Mouse (Mus musculus): ENCODE measurements at regions not wholly inside any gene's neighbourhood (a gene's known extent, or its start where the extent isn't known, plus 50 kb on each side); places are given as distances from the start of the nearest gene placed in this dataset.

GRCm38 (mm10) chr4:70032497-70032896 lies 377.7 kb downstream of the Cdk5rap2 start:
- H3K4me1 ChIP-seq (replicated peaks) = no peaks in the 10 kb centered on the region
- no peak for ATAC-seq (ENCODE audit: insufficient read depth)
- no peak overlapping the region for H3K9ac ChIP-seq
- WGBS (ENCODE audit: insufficient replicate concordance) = 62% methylated on average over 3 of the region's 3 CpGs
- H3K4me3 ChIP-seq (replicated peaks) = no peak overlapping the region
- H3K36me3 ChIP-seq (replicated peaks) = no peaks in the 10 kb centered on the region
- H3K9me3 ChIP-seq (replicated peaks) = no peaks in the 10 kb centered on the region
- H3K27me3 ChIP-seq = no peaks in the 10 kb centered on the region
- H3K4me2 ChIP-seq = no peak overlapping the region
- H3K27ac ChIP-seq (replicated peaks) = no peak overlapping the region

GRCm38 (mm10) chr4:70026848-70027247 lies 383.4 kb downstream of the Cdk5rap2 start:
- Histone ChIP-seq H3K9ac (no peak overlapping the region), H3K4me3 (replicated peaks) (no peak overlapping the region), H3K27me3 (no peaks in the 10 kb centered on the region), H3K4me1 (replicated peaks) (no peaks in the 10 kb centered on the region), H3K9me3 (replicated peaks) (no peaks in the 10 kb centered on the region), H3K4me2 (no peak overlapping the region), H3K27ac (replicated peaks) (no peak overlapping the region), H3K36me3 (replicated peaks) (no peaks in the 10 kb centered on the region)
- 67% methylated on average over 8 of the region's 8 CpGs for WGBS (ENCODE audit: insufficient replicate concordance)
- no peak for ATAC-seq (ENCODE audit: insufficient read depth)

- no peak for ATAC-seq (ENCODE audit: insufficient read depth)
- H3K4me3 ChIP-seq (replicated peaks) = no peak overlapping the region
- H3K27me3 ChIP-seq = no peaks in the 10 kb centered on the region
- 59% methylated on average over 3 of the region's 3 CpGs for WGBS (ENCODE audit: insufficient replicate concordance)
- no peaks in the 10 kb centered on the region for H3K4me1 ChIP-seq (replicated peaks)
- H3K9ac ChIP-seq = no peak overlapping the region
- H3K27ac ChIP-seq (replicated peaks) = no peak overlapping the region
- no peak overlapping the region for H3K4me2 ChIP-seq
- H3K9me3 ChIP-seq (replicated peaks) = no peaks in the 10 kb centered on the region
- no peaks in the 10 kb centered on the region for H3K36me3 ChIP-seq (replicated peaks)
Measured at GRCm38 (mm10) chr4:70024838-70025376, 385.3 kb downstream of the Cdk5rap2 start.

GRCm38 (mm10) chr4:70020905-70021470 lies 389.3 kb downstream of the Cdk5rap2 start:
- H3K9me3 ChIP-seq (replicated peaks) = no peaks in the 10 kb centered on the region
- no peak overlapping the region for H3K4me3 ChIP-seq (replicated peaks)
- no peak overlapping the region for H3K27ac ChIP-seq (replicated peaks)
- no peak for ATAC-seq (ENCODE audit: insufficient read depth)
- no peaks in the 10 kb centered on the region for H3K27me3 ChIP-seq
- no peak overlapping the region for H3K4me2 ChIP-seq
- H3K36me3 ChIP-seq (replicated peaks) = no peaks in the 10 kb centered on the region
- no peaks in the 10 kb centered on the region for H3K4me1 ChIP-seq (replicated peaks)
- WGBS (ENCODE audit: insufficient replicate concordance) = 69% methylated on average over 6 of the region's 6 CpGs
- no peak overlapping the region for H3K9ac ChIP-seq

GRCm38 (mm10) chr4:70012220-70012580 lies 398.0 kb downstream of the Cdk5rap2 start:
- H3K9me3 ChIP-seq (replicated peaks) = no peaks in the 10 kb centered on the region
- ATAC-seq (ENCODE audit: insufficient read depth) = no peak
- H3K4me1 ChIP-seq (replicated peaks) = no peaks in the 10 kb centered on the region
- no peaks in the 10 kb centered on the region for H3K27me3 ChIP-seq
- no peak overlapping the region for H3K4me2 ChIP-seq
- no peak overlapping the region for H3K27ac ChIP-seq (replicated peaks)
- H3K9ac ChIP-seq = no peak overlapping the region
- 53% methylated on average over 6 of the region's 6 CpGs for WGBS (ENCODE audit: insufficient replicate concordance)
- no peak overlapping the region for H3K4me3 ChIP-seq (replicated peaks)
- no peaks in the 10 kb centered on the region for H3K36me3 ChIP-seq (replicated peaks)

GRCm38 (mm10) chr4:70011491-70012219 lies 398.6 kb downstream of the Cdk5rap2 start:
- Histone ChIP-seq H3K27me3 (no peaks in the 10 kb centered on the region), H3K4me1 (replicated peaks) (no peaks in the 10 kb centered on the region), H3K4me3 (replicated peaks) (no peak overlapping the region), H3K36me3 (replicated peaks) (no peaks in the 10 kb centered on the region), H3K9me3 (replicated peaks) (no peaks in the 10 kb centered on the region), H3K27ac (replicated peaks) (no peak overlapping the region), H3K4me2 (no peak overlapping the region), H3K9ac (no peak overlapping the region)
- ATAC-seq (ENCODE audit: insufficient read depth) = no peak
- WGBS (ENCODE audit: insufficient replicate concordance) = 59% methylated on average over 4 of the region's 4 CpGs

- no peaks in the 10 kb centered on the region for H3K4me1 ChIP-seq (replicated peaks)
- no peaks in the 10 kb centered on the region for H3K27me3 ChIP-seq
- no peak overlapping the region for H3K4me3 ChIP-seq (replicated peaks)
- no peak overlapping the region for H3K4me2 ChIP-seq
- H3K9me3 ChIP-seq (replicated peaks) = no peaks in the 10 kb centered on the region
- H3K27ac ChIP-seq (replicated peaks) = no peak overlapping the region
- no peak overlapping the region for H3K9ac ChIP-seq
- no peak for ATAC-seq (ENCODE audit: insufficient read depth)
- WGBS (ENCODE audit: insufficient replicate concordance) = 58% methylated on average over 1 of the region's 1 CpGs
- no peaks in the 10 kb centered on the region for H3K36me3 ChIP-seq (replicated peaks)
Measured at GRCm38 (mm10) chr4:70010466-70010865, 399.8 kb downstream of the Cdk5rap2 start.

- H3K27ac ChIP-seq (replicated peaks) = no peak overlapping the region
- H3K9me3 ChIP-seq (replicated peaks) = no peaks in the 10 kb centered on the region
- no peak overlapping the region for H3K4me3 ChIP-seq (replicated peaks)
- H3K4me2 ChIP-seq = no peak overlapping the region
- no peaks in the 10 kb centered on the region for H3K36me3 ChIP-seq (replicated peaks)
- no peak overlapping the region for H3K9ac ChIP-seq
- H3K27me3 ChIP-seq = no peaks in the 10 kb centered on the region
- ATAC-seq (ENCODE audit: insufficient read depth) = no peak
- no peaks in the 10 kb centered on the region for H3K4me1 ChIP-seq (replicated peaks)
Measured at GRCm38 (mm10) chr4:70004966-70005365, 405.3 kb downstream of the Cdk5rap2 start.

GRCm38 (mm10) chr4:69993226-69993625 lies 417.0 kb downstream of the Cdk5rap2 start:
- ATAC-seq (ENCODE audit: insufficient read depth) = no peak
- H3K9me3 ChIP-seq (replicated peaks) = no peaks in the 10 kb centered on the region
- no peak overlapping the region for H3K9ac ChIP-seq
- H3K27ac ChIP-seq (replicated peaks) = no peak overlapping the region
- H3K36me3 ChIP-seq (replicated peaks) = no peaks in the 10 kb centered on the region
- no peaks in the 10 kb centered on the region for H3K4me1 ChIP-seq (replicated peaks)
- 83% methylated on average over 3 of the region's 3 CpGs for WGBS (ENCODE audit: insufficient replicate concordance)
- H3K4me2 ChIP-seq = no peak overlapping the region
- no peaks in the 10 kb centered on the region for H3K27me3 ChIP-seq
- H3K4me3 ChIP-seq (replicated peaks) = no peak overlapping the region

- 41% methylated on average over 2 of the region's 2 CpGs for WGBS (ENCODE audit: insufficient replicate concordance)
- no peak overlapping the region for H3K4me2 ChIP-seq
- H3K9me3 ChIP-seq (replicated peaks) = 0 out of 2 replicates have a peak, but pooled peaks cover 4% of the 10 kb centered on the region
- H3K4me3 ChIP-seq (replicated peaks) = no peak overlapping the region
- H3K4me1 ChIP-seq (replicated peaks) = no peaks in the 10 kb centered on the region
- H3K9ac ChIP-seq = no peak overlapping the region
- no peak for ATAC-seq (ENCODE audit: insufficient read depth)
- H3K27me3 ChIP-seq = no peaks in the 10 kb centered on the region
- H3K36me3 ChIP-seq (replicated peaks) = no peaks in the 10 kb centered on the region
- no peak overlapping the region for H3K27ac ChIP-seq (replicated peaks)
Measured at GRCm38 (mm10) chr4:69974208-69974607, 436.0 kb downstream of the Cdk5rap2 start.

GRCm38 (mm10) chr4:69973566-69973965 lies 436.7 kb downstream of the Cdk5rap2 start:
- no peaks in the 10 kb centered on the region for H3K4me1 ChIP-seq (replicated peaks)
- no peak overlapping the region for H3K4me2 ChIP-seq
- no peak overlapping the region for H3K4me3 ChIP-seq (replicated peaks)
- no peak overlapping the region for H3K27ac ChIP-seq (replicated peaks)
- H3K9me3 ChIP-seq (replicated peaks) = 0 out of 2 replicates have a peak, but pooled peaks cover 4% of the 10 kb centered on the region
- no peaks in the 10 kb centered on the region for H3K27me3 ChIP-seq
- H3K9ac ChIP-seq = no peak overlapping the region
- 53% methylated on average over 6 of the region's 6 CpGs for WGBS (ENCODE audit: insufficient replicate concordance)
- H3K36me3 ChIP-seq (replicated peaks) = no peaks in the 10 kb centered on the region
- no peak for ATAC-seq (ENCODE audit: insufficient read depth)

Measured in liver, embryonic 15.5 days (tissue).